Mouse (Mus musculus) right cerebral cortex, adult 2 months (tissue): Measurements from ENCODE around the gene Chrm3.

Source experiments
- DNase-seq, 2 experiments: peaks; one replicate each; pipeline ENCODE4 v3.0.0; 2021 to 2022; ENCODE audit warnings: low spot score in 2 of 2

Chrm3 gene

DNA sequence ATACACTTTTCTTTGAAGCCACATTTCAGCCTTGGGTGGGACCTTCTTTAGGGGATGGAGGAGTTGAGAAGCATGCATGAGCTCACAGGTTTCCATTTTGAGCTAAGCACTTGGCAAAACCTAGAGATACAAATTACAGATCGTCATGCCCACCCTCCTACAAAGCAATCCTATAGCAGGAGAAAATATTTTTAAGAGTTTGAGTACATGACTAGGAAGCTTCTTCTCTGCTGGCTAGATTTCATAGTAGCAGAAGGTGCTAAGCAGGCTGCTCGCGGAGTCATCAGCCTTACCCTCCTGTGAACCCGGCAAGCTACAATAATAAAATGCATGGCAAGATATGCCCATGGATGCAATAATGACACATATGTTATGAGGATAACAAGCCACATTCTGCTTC lies 124.4 kb downstream of the Chrm3 start:
- DNase-seq: peak; percentile 22 to 40

GRCm38 (mm10) chr13:10235391-10236169 lies 125.1 kb downstream of the Chrm3 start:
- peak; percentile 16 to 20 for DNase-seq

GRCm38 (mm10) chr13:10220403-10220802 lies 140.2 kb downstream of the Chrm3 start:
- no peak for DNase-seq

DNA sequence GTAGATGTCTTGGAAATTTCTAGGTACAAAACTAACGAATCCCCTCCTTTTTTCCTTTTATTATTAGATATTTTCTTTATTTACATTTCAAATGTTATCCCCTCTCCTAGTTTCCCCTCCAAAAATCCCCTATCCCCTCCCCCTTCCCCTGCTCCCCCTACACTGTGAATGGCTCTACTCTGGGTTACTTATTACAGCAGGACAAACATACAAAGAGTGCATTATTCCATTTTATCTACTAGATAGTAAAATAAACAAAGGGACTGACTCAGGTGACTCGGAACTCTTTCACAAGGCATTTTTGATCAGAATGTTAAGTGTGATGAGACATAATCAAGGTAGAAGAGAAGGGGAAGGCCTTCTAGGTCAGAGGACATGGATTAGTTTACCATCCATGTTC lies 148.5 kb downstream of the Chrm3 start:
- no peak for DNase-seq

- DNase-seq: no peak
Observed at GRCm38 (mm10) chr13:10210522-10211244, 150.0 kb downstream of the Chrm3 start.

DNA sequence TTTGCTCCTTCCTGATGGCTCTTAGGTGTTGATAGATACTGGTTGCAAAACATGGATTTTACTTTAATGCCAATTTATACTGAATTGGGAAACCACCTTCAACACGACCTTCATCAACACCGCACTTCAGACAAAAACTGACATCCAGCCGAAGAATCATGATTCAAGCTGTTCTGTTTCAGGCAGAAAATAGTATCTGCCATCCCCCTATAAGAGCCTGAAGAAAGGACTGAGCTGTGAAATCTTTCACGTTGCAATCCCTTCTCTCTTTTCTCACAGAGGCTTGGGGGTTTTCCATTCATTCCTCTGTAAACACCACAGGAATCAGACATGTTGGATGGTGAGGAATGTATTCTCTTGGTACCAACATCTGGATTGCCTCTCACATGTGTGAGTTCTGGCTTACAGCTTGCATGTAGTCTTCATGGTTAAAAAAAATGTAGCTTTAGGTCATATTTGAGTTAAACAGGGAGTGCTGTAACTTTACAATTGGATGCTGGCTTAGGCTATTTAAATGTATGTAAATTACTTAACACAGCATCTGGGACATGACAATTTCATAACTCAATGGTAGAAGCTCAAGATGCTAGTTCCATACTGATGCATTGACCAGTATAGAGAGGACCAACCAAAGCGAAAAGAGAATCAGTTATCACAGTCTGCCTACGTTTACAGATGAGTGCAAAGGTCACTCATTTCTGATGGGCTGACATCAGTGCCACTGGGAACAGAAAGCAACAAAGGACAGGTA lies 161.3 kb downstream of the Chrm3 start:
- DNase-seq: peak; percentile 13 to 22

- no peak for DNase-seq
Observed at GRCm38 (mm10) chr13:10189829-10190228, 170.8 kb downstream of the Chrm3 start.

GRCm38 (mm10) chr13:10187926-10188325 lies 172.7 kb downstream of the Chrm3 start:
- DNase-seq: no peak

DNA sequence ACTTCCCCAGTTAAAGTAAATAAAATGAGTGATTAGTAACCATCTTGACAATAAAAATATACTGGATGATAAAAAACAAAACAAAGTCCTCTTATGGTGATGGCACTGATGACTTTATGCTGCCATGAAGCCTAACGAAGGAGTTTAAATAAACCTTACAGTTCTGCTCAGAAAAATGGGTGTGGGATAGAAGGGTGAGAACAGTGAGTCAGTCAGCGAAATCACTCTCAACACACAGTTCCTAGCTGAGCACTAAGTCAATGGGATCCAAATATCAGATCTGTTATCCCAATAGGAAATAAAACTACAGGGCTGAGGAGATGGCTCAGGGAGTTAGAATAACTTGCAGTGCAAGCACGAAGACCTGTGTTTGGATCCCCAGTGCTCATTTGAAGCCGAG lies 176.8 kb downstream of the Chrm3 start:
- no peak for DNase-seq

DNA sequence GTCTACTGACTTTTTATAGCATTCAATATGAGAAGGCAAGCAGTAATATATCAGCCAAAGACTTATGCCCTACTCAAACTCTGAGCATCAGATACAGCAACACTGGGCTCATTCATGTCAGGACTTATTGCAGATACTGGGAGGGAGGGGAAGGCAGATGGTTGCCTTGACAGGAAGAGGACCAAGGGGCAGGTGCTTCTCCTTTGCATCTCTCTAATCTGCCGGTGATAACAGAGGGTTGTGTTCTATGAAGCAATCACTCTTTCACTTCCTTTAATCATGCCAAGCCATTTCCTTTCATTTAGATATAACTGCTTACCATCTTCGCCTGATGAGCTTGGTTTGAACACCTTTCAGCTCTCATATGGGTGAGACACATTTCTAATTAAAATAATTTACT lies 177.9 kb downstream of the Chrm3 start:
- no peak for DNase-seq

- DNase-seq: no peak
Observed at GRCm38 (mm10) chr13:10170529-10170928, 190.1 kb downstream of the Chrm3 start.

GRCm38 (mm10) chr13:10163354-10163753 lies 197.3 kb downstream of the Chrm3 start:
- no peak for DNase-seq

GRCm38 (mm10) chr13:10157496-10157895 lies 203.2 kb downstream of the Chrm3 start:
- peak in 1 of 2 experiments; percentile 13 for DNase-seq

DNA sequence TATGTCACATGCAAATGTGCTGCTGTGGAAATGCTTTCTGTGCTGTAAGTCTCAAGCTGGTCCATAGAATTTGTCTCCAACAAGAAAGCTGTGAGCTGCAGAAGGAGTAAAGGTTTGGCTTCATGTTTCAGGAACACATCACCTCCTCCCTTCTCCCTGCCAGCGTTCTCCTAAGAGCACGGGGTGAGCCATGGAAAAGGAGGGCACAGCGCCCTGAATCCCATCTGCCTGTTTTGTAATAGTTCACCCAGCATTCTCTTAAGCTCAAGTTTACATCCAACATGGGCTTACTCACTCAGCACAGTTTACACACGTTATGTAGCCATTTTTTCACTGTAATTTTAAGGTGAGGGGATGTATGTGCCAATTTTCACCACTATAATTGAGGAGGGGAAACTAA lies 220.1 kb downstream of the Chrm3 start:
- no peak for DNase-seq

DNA sequence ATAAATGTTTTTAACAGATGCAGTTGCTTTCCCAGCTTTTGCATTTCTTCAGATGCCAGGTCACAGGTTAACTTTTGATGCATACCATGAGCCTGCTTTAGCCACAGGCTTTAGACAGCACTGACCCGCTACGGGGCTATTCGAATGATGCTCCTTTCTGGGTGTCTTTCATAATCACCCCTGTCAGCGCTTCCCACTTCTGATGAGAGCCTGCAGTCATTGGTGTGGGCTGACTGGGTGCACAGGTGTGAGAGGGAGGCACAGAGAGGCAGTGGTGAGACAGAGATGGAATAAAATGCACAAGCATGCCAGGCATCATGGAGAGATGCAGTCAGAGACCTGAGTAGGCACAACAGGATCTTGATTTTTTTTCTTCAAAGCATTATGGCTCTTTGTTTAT lies 221.8 kb downstream of the Chrm3 start:
- DNase-seq: no peak

DNA sequence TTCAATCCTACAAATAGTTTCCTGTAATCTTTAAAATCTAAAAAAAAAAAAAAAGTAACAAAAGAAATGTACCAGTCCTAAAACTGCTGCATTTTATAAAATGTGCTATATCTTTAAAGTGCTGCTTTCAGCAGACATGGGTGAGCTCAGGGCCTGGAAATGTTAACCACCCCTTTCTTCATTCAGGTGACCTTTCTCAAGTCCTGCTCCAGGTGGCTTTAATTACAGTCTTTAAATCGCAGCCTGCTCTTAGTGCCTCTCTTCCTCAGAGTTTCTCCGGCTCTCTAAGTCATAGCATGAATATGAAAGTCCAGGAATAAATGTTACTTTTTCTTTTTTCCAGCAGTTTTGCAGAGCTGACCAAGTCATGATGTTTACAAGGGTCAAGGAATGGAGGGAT lies 229.6 kb downstream of the Chrm3 start:
- no peak for DNase-seq

DNA sequence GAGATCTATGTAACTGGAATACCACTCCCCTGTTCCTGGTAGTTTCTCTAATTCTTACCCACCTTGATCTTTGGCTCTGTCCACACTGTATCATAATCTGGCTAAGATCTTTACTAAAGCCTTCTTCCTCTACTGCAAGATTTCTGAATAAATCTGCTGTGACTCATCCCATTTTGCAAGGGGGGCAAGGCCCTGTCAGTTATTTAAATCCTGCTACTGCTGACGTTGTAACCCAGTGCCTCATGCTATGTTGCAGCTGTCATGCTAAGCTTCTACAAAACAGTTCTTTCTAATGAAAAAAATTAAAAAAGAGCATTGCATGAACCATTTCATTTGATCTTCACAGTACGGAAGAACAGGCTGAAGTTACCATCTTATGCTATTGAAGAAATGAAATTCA lies 248.4 kb downstream of the Chrm3 start:
- DNase-seq: no peak

DNA sequence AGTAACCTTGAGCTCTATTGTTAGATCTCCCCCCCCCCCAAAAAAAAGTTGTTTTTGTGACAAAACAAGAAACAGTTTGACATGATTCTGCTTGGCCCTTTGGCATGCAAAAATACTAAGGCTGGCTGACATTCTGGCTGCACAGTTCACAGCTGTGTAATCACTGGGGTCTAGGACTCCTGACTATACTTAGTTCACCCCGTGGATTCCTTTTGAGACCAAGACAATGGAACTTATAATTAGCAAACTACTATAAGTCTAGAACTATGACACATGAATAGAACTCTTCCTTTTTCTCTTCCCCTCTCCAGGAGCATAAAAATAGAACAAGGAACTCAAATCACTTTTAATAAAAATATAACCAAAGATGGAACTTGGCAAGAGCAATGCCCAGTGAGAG lies 251.1 kb downstream of the Chrm3 start:
- no peak for DNase-seq

GRCm38 (mm10) chr13:10107331-10107730 lies 253.3 kb downstream of the Chrm3 start:
- DNase-seq: no peak

DNA sequence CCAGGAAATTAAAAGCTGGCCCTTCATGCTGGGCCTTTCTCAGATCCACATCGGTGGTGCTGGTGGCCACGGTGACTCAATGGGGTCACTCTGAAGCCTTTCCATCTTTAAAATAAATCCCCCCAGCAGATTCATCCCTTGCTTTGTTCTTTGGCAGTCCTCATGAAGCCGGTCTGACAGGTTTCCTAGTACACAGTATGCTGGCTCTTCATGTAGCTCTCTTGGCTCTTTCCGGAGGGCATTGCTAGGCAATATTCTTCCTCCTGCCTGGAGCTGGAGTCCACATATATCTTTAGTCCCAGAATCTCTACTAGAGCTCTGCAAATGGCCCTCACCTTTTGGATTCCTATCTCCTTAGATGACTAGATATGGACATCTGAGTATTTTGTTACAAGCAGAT lies 269.9 kb downstream of the Chrm3 start:
- no peak for DNase-seq

GRCm38 (mm10) chr13:10086336-10086735 lies 274.3 kb downstream of the Chrm3 start:
- peak; percentile 25 to 46 for DNase-seq

DNA sequence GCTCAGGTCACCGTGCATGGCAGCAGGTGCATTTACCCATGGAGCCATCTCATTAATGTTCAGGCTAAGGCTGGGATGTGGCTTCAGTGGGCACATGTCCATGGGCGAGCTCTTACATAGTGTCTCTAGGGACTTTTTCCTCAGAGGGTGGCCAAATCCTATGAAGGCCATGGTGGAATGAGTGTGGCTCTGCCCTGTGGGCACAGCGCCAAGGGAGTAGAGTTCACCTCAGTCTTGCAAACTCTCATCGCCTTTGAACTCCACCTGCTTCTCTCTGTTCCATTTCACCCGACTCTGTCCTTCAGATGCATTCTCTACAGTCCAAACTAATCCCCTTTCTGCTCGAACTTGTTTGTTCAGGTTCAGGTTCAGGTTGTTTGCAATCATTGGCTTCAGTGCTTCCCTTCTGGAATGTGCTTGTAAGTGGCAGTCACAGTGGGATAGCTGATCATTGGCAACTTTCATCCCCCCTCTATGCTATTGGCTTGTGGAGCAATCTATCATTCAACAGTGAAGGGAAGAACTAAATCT lies 278.7 kb downstream of the Chrm3 start:
- DNase-seq: no peak
